Mouse (Mus musculus): ENCODE measurements around the gene Rhoa.
"Not testable (repeated sequence)": the region's sequence is repeated elsewhere in the genome, so short reads cannot be mapped to it uniquely, and the experiment has no call there.

Gene Rhoa

DNA sequence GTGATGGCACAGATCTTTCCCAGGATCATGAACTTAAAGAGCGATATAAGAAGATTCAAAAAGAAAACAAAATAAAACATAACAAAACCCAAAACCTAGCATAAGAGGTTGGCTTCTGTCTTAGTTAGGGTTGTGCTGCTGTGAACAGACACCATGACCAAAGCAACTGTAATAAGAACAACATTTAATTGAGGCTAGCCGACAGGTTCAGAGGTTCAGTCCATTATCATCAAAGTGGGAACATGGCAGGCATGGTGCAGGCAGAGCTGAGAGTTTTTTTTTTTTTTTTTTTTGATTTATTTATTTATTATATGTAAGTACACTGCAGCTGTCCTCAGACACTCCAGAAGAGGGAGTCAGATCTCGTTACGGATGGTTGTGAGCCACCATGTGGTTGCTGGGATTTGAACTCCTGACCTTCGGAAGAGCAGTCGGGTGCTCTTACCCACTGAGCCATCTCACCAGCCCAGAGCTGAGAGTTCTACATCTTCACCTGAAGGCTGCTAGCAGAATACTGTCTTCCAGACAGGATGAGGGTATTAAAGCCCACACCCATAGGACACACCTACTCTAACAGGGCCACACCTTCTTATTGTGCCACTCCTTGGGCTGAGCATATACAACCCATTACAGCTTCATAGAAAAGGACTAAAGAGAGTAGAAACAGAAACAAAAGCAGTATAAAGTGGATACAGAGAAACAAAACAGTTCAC is 18.2 kb upstream of the Rhoa start:
- not testable (repeated sequence) for DNase-seq (ENCODE audit: low spot score in 2 of 2)

DNA sequence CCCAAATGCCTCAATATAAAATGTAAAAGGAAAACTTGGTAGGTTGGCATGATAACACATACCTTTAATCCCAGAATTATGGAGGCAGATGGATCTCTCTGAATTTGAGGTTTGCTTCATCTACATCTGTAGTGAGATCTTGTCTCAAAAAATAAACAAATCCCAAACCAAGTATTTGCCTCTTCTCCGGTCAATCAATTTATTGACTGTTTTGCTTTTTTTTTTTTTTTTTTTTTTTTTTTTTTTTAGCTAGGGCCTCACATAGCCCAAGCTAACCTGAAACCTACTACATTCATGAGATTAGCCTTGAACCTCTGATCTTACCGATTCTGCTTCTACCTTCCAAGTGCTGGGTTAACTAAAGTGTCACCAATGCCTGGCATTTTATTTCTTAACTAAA is 16.6 kb upstream of the Rhoa start:
- no peak for DNase-seq (ENCODE audit: low spot score in 2 of 2)

GRCm38 (mm10) chr9:108290016-108290750 is 15.7 kb upstream of the Rhoa start, which contains the start of gene Nicn1:
Gene Nicn1 (plus strand): TSS chr9:108290429.
- peak; percentile 92 to 95 for DNase-seq (ENCODE audit: low spot score in 2 of 2)

GRCm38 (mm10) chr9:108290773-108291172 is 15.2 kb upstream of the Rhoa start:
- DNase-seq (ENCODE audit: low spot score in 2 of 2): no peak

GRCm38 (mm10) chr9:108296453-108297355 is 9.2 kb upstream of the Rhoa start, which contains the start of gene Amt:
Gene Amt (plus strand): TSS chr9:108296853.
- no peak for DNase-seq (ENCODE audit: low spot score in 2 of 2)

DNA sequence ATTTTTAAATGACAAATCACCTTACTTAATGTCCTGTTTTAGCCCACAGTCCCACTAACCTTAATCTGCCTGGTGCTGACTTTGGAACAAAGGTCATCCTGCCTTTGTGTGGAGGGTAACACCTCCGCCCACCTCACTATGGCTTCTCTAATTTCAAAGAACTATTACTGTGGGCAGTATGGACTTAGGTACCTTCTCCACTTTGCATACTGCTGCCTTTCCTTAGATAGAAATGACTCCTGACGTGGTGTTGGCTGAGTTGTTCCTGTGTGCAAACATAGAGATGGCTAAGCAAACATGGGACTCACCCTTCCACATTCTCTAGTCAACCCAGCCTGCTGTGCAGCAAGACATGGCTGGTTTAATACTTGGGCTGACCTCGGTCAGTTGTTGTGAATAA is 4.1 kb upstream of the Rhoa start:
- no peak for DNase-seq (ENCODE audit: low spot score in 2 of 2)

DNA sequence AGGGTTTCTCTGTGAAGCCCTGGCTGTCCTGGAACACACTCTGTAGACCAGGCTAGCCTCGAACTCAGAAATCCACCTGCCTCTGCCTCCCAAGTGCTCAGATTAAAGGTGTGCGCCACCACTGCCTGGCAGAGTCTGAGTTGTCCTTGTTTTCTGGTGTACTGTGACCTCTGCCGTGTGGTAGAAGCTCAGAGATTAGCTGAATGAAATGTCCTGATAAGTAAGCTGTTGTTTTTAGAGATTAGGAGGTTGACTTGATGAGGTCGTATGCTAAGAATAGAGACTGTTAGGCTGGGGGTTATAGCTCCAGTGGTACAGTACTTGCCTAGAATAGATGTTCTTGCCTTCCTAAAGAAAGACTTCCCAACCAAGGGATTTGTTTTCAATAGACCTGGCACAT is 1.2 kb upstream of the Rhoa start:
- DNase-seq (ENCODE audit: low spot score in 2 of 2): no peak

DNA sequence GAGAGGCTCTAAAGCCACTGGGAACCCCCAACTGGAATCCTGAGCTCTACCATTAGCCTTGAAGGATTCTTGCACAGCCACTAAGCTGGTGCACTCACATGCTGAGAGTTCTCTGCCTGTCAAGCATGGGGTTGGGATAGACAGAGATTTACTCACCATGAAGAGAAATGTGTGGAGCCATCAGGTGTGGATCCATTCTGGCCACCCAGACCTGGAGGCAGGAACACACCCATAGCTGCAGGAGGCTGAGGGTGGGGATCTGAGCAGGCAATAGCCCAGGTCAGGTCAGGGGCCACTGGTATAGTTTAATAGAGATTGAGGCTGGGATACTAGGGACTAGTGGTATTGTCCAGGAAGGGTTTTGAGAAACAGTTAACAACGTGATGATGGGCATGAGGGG is 759 bp upstream of the Rhoa start:
- peak in 1 of 2 experiments; percentile 27 for DNase-seq (ENCODE audit: low spot score in 2 of 2)

DNA sequence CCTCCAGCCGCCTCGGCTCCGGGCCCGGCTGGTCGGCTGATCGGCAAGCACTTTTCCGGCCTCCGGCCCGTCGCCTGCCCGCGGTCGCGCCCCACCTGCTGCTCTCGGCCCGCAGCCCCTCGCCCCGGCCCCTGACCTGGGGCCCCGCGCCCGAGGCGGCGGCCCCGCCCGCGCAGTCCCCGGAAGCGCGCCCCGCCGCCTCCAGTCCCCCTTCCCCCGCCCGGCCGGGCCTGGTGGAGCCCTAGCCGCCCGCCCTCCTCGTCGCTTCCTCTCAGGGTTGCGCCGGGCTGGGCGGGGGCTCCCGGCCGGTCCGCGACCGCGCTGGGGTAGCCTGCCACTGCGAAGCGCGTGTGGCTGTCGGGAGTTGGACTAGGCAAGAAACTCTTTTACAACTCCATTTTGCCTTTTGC is 647 bp downstream of the Rhoa start:
- DNase-seq (ENCODE audit: low spot score in 2 of 2): no peak

DNA sequence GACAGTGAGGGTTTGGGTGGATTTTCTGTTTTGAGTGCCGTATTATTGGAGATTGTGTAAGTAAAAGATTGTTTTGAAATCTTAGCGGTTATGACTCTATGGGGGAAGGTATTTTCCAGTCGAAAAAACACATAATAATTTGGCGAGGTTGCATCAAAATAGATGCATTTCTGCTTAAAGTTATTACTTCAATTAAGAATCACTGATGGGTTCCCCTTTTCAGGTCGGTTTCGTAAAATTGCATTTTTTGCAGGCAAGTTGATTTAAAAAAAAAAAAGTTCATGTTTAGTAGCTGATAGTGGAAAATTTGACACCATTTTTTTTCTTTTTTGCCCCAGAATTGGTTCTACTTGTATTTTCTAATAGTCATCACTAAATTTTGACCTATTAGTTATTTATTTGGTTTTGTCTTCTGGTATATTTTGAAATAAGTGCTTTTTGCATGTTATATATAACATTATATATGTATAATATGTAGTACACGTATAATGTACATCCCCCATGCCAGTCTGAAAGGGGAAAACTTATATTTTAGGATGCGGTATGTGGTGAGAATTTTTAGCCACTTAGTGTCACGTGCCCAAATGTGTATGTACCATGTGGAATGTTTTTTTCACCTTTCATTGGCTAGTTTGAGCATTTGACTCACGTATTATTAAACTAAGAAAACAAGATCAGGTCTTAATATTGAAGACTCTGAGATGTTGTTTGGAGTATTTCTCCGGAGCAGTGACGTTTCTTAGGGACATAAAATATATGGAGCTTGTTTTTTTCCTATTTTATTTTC is 1.3 kb downstream of the Rhoa start:
- DNase-seq (ENCODE audit: low spot score in 2 of 2): no peak

GRCm38 (mm10) chr9:108308141-108308540 is 2.2 kb downstream of the Rhoa start:
- no peak for DNase-seq (ENCODE audit: low spot score in 2 of 2)

GRCm38 (mm10) chr9:108317572-108317971 is 11.6 kb downstream of the Rhoa start:
- DNase-seq (ENCODE audit: low spot score in 2 of 2): no peak

DNA sequence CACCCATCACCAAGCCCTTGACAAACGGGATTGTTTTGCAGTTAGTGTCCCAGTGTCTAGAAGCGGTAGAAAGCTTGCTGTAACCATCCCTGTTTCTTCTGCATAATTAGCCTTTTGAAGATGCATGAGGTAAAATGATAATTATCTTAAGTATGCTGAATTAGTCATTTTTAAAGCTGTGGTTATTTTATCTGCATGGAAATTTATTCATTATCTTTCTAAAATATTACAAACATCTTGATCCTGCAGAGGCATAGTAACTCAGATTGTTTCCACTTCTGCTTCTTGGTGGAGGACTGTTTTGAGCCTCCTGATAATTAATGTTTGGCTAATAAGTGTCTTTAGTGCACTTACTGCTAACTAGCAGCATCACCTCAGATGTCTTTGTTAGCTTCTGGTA is 12.5 kb downstream of the Rhoa start:
- DNase-seq (ENCODE audit: low spot score in 2 of 2): no peak

DNA sequence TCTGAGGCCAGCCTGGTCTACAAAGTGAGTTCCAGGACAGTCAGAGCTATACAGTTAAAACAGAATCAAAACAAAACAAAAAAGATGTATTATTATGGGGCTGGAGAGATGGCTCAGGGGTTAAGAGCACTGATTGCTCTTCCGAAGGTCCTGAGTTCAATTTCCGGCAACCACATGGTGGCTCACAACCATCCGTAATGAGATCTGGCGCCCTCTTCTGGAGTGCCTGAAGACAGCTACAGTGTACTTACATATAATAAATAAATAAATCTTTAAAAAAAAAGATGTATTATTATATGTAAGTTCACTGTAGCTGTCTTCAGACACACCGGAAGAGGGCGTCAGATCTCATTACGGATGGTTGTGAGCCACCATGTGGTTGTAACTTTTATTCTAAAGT is 16.1 kb downstream of the Rhoa start:
- not testable (repeated sequence) for DNase-seq (ENCODE audit: low spot score in 2 of 2)

DNA sequence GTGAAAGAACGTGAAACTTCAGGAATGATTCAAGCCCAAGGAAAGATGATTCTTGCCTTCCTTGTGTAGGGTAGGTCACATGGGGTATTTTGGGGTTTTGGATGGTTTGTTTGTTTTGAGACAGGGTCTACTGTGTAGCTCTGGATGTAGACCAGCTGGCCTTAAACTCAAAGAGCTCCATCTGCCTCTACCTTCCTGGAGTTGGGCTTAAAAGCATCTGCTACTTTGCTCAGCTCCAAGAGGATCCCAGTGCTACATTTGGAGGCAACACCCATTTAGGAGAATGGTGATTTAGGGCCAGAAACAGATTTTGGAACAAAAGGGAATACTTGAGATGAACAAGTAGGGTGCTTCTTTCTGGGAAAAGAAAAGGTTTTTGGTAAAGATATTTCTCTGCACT is 18.9 kb downstream of the Rhoa start:
- no peak for DNase-seq (ENCODE audit: low spot score in 2 of 2)

DNA sequence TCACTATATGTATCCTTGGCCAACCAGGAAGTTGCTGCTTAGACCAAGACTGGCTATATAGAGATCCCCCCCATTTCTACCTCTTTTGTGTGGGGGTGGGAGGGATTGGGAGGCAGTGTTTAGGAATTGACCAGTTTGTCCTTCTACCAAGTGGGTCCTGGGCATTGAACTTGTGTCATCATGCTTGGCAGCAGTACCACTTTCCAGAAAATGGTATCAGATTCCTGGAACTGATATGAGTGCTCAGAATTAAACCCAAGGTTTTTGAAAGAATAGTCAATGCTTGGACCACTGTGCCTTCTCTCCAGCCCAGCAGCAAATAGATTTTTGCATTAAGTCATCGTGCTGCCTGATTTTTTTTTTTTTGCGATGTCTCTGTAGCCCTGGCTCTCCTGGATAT is 19.9 kb downstream of the Rhoa start:
- DNase-seq (ENCODE audit: low spot score in 2 of 2): no peak

GRCm38 (mm10) chr9:108337848-108338550 is 32.1 kb downstream of the Rhoa start:
- DNase-seq (ENCODE audit: low spot score in 2 of 2): no peak

DNA sequence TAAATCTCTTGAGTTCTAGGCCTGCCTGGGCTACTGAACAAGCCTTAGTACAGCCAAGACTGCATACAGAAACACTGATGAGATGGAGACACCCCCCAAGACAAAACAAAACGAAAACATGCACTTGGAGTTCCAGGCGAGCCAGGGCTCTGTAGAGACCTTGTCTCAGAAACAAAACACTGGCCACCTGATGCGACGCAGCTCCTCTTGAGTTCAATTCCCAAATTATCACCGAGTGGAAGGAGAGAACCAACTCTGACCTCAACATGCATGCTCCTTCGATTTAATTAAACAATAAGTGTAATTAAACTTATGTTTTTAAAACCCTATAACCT is 32.6 kb downstream of the Rhoa start:
- no peak for DNase-seq (ENCODE audit: low spot score in 2 of 2)

- peak; percentile 85 to 86 for DNase-seq (ENCODE audit: low spot score in 2 of 2)
These were observed 33.2 kb downstream of the Rhoa start, which contains the start of gene Gpx1 for GRCm38 (mm10) chr9:108338886-108339781. Gene Gpx1 (plus strand): TSS chr9:108338903.

GRCm38 (mm10) chr9:108339886-108340257 is 33.9 kb downstream of the Rhoa start:
- no peak for DNase-seq (ENCODE audit: low spot score in 2 of 2)
